In genomic region chr17:28226014-28226413, GRCm38 (mm10) we compare ENCODE assay signal across 7 mouse cellular contexts. TPM values are rescaled to one million over a fixed set of nuclear protein-coding genes. Genes with fewer than 3 reads are reported as not detected.
DNase-seq lines count a peak whose midpoint lies in the region; ATAC-seq and TF ChIP-seq lines count a peak whose summit lies in the region.

No protein-coding gene starts in this region.

- 2% methylated on average over 21 of the region's 21 CpGs for WGBS in intestine, postnatal 0 days
- WGBS in midbrain, embryonic 12.5 days, result under 1% methylated on average over 21 of the region's 21 CpGs

- H3K27me3 ChIP-seq in intestine, postnatal 0 days (replicated peaks; ENCODE audit: control insufficient read depth, insufficient read depth, low read length), result 0 out of 2 replicates have a peak, but pooled peaks cover 5% of the 10 kb centered on the region
- peaks cover 28% of the 10 kb centered on the region for H3K27me3 ChIP-seq in midbrain, embryonic 12.5 days

- H3K9ac ChIP-seq in intestine, postnatal 0 days (ENCODE audit: low read depth, low read length), result no peak overlapping the region
- peak overlapping the region; percentile 56 for H3K9ac ChIP-seq in midbrain, embryonic 12.5 days (replicated peaks)

- ATAC-seq in granulocyte monocyte progenitor cell, adult 5-6 weeks (replicated peaks; ENCODE audit: poor library complexity, severe bottlenecking), result peak; percentile 76
- peak; percentile 52 for ATAC-seq in intestine, postnatal 0 days
- peak; percentile 58 for ATAC-seq in midbrain, embryonic 12.5 days (ENCODE audit: low FRiP score, low read depth)

- no peaks in the 10 kb centered on the region for H3K36me3 ChIP-seq in intestine, postnatal 0 days (ENCODE audit: control insufficient read depth, insufficient read depth)
- no peaks in the 10 kb centered on the region for H3K36me3 ChIP-seq in midbrain, embryonic 12.5 days

- H3K9me3 ChIP-seq in intestine, postnatal 0 days (ENCODE audit: control insufficient read depth), result no peaks in the 10 kb centered on the region
- no peaks in the 10 kb centered on the region for H3K9me3 ChIP-seq in midbrain, embryonic 12.5 days

- peak; percentile 89 to 91 for DNase-seq in adrenal gland, adult 18-20 months (ENCODE audit: low spot score in 2 of 2)
- DNase-seq in embryo, embryonic 9.5 days (ENCODE audit: extremely low spot score), result peak; percentile 89
- peak; percentile 91 to 93 for DNase-seq in left cerebral cortex, postnatal 36 days (ENCODE audit: low spot score in 2 of 2)
- peak; percentile 89 for DNase-seq in skeletal muscle tissue, adult 2 months (ENCODE audit: low read depth, low spot score)

- peak overlapping the region; percentile 61 for H3K4me2 ChIP-seq in intestine, postnatal 0 days (replicated peaks; ENCODE audit: low read depth)
- H3K4me2 ChIP-seq in midbrain, embryonic 12.5 days (replicated peaks), result peak overlapping the region; percentile 60

- peaks cover 8% of the 10 kb centered on the region; the same call in 1 of the 2 replicates for H3K4me1 ChIP-seq in intestine, postnatal 0 days (replicated peaks; ENCODE audit: control insufficient read depth, insufficient read depth, low read length)
- peaks cover 22% of the 10 kb centered on the region for H3K4me1 ChIP-seq in midbrain, embryonic 12.5 days

- TF ChIP-seq CTCF in intestine, postnatal 0 days (IDR thresholded peaks at IDR 0.05; ENCODE audit: low read depth), result peak; percentile 100

- H3K4me3 ChIP-seq in intestine, postnatal 0 days (ENCODE audit: low read depth, low read length), result no peak overlapping the region
- H3K4me3 ChIP-seq in midbrain, embryonic 12.5 days, result peak overlapping the region; percentile 37

- H3K27ac ChIP-seq in intestine, postnatal 0 days (ENCODE audit: low read depth, low read length), result no peak overlapping the region
- H3K27ac ChIP-seq in midbrain, embryonic 12.5 days (replicated peaks), result peak overlapping the region; percentile 44; the same call in 1 of the 2 replicates

- intact Hi-C loops in left cerebral cortex, postnatal 36 days (cut with DNase I), result loop anchor here (1.0 to 5.0 kb wide), 3 partner anchors 83 to 301 kb away; partner anchors contain the start of gene Rpl10a

RNA-seq across cellular contexts. Expression of gene Ppard, which starts 6.5 kb away (rescaled TPM):
- total RNA-seq in adrenal gland, adult 18-20 months (2021), result 10 to 100 TPM; 70.6 to 70.7 TPM
- total RNA-seq in granulocyte monocyte progenitor cell, adult 5-6 weeks (2014; fragmentation: Nextera tagmentation), result 8.4 and 8.8 TPM in 2 replicates
- 0.34 and 5.6 TPM in 2 replicates for total RNA-seq in granulocyte monocyte progenitor cell, adult 5-6 weeks (2017)
- polyA plus RNA-seq in intestine, postnatal 0 days (2015; fragmentation: Nextera tagmentation; extraction: Ambion mirVana), result 1.7 and 2.1 TPM in 2 replicates
- 10 to 100 TPM; 28.7 to 30.2 TPM for total RNA-seq in left cerebral cortex, postnatal 36 days (2021)
- 1.5 and 2.2 TPM in 2 replicates for polyA plus RNA-seq in midbrain, embryonic 12.5 days (2016; fragmentation: Nextera tagmentation; extraction: Ambion mirVana)

RNA-seq across cellular contexts. Expression of gene Def6, which starts 18.4 kb away (rescaled TPM):
- total RNA-seq in adrenal gland, adult 18-20 months (2021), result 1 to 10 TPM; 1.2 to 1.3 TPM
- total RNA-seq in granulocyte monocyte progenitor cell, adult 5-6 weeks (2014; fragmentation: Nextera tagmentation), result 57.9 and 67.3 TPM in 2 replicates
- total RNA-seq in granulocyte monocyte progenitor cell, adult 5-6 weeks (2017), result 108 and 142 TPM in 2 replicates
- 1.7 TPM in 2 replicates for polyA plus RNA-seq in intestine, postnatal 0 days (2015; fragmentation: Nextera tagmentation; extraction: Ambion mirVana)
- 1 to 10 TPM; 2.6 TPM for total RNA-seq in left cerebral cortex, postnatal 36 days (2021)
- polyA plus RNA-seq in midbrain, embryonic 12.5 days (2016; fragmentation: Nextera tagmentation; extraction: Ambion mirVana), result 3.1 and 3.7 TPM in 2 replicates

RNA-seq across cellular contexts. Expression of gene Zfp523, which starts 49.1 kb away (rescaled TPM):
- total RNA-seq in adrenal gland, adult 18-20 months (2021), result 10 to 100 TPM; 36.1 to 36.5 TPM
- 14.5 and 20.9 TPM in 2 replicates for total RNA-seq in granulocyte monocyte progenitor cell, adult 5-6 weeks (2014; fragmentation: Nextera tagmentation)
- 19.5 and 29.1 TPM in 2 replicates for total RNA-seq in granulocyte monocyte progenitor cell, adult 5-6 weeks (2017)
- polyA plus RNA-seq in intestine, postnatal 0 days (2015; fragmentation: Nextera tagmentation; extraction: Ambion mirVana), result 10.6 and 11.6 TPM in 2 replicates
- 100 to 1,000 TPM; 102 to 116 TPM for total RNA-seq in left cerebral cortex, postnatal 36 days (2021)
- polyA plus RNA-seq in midbrain, embryonic 12.5 days (2016; fragmentation: Nextera tagmentation; extraction: Ambion mirVana), result 49.7 and 52.6 TPM in 2 replicates

Comparison
In these comparisons a context has a peak if more than half of its experiments do, and no peak if none do; other contexts are left out.
1. RNA of gene Def6, which starts 18.4 kb away (total RNA-seq): 57.9 to 142 TPM in granulocyte monocyte progenitor cell, adult 5-6 weeks; 2.6 TPM in left cerebral cortex, postnatal 36 days and 1.2 to 1.3 TPM in adrenal gland, adult 18-20 months; every median in the first group is over 10 times any median in the second.
2. Peak in every context shown above with its lines, with median percentiles within 50 percentile points of each other: DNase-seq and ATAC-seq.